Mouse (Mus musculus) bone marrow, adult 2 months (tissue): ENCODE results near the gene BC004004. TPM values are rescaled to one million over a fixed set of nuclear protein-coding genes. Genes with fewer than 3 reads are reported as not detected.
"Not testable (repeated sequence)": the region's sequence is repeated elsewhere in the genome, so short reads cannot be mapped to it uniquely, and the experiment has no call there.

Experiments
- H3K27ac ChIP-seq: fragments of 200-500 bp; 2 replicates; pipeline ENCODE4 v1.5.1; 2012; ENCODE audit warnings: low read depth, mild to moderate bottlenecking, control low read depth, inconsistent platforms, low read length; ENCODE audit not compliant: control insufficient read depth, poor library complexity, insufficient read depth
- H3K4me1 ChIP-seq: fragments of 200-500 bp; 2 replicates; pipeline ENCODE4 v1.6.1; 2011; ENCODE audit warnings: low read length; ENCODE audit not compliant: control insufficient read depth, insufficient read depth
- H3K4me3 ChIP-seq: fragments of 200-500 bp; replicated peaks from 2 replicates; pipeline ENCODE3; 2011; ENCODE audit warnings: mild to moderate bottlenecking, low read depth, low read length, control low read depth; ENCODE audit not compliant: control insufficient read depth
- CTCF ChIP-seq: fragments of 200-500 bp; IDR thresholded peaks from 2 replicates; pipeline ENCODE4 v1.5.1; 2011; ENCODE audit warnings: low read length, control low read depth; ENCODE audit not compliant: control insufficient read depth, insufficient read depth
- POLR2A ChIP-seq: fragments of 200-500 bp; IDR thresholded peaks from 2 replicates; pipeline ENCODE4 v1.6.1; 2011; ENCODE audit warnings: low read depth, mild to moderate bottlenecking, control low read depth, low read length, borderline replicate concordance; ENCODE audit not compliant: control insufficient read depth
- WGBS: fragments of 180-500 bp; shearing (Covaris S2); methylation state at CpG from one replicate; pipeline ENCODE4 v1.1.7; 2018; 5-methylcytosine and 5-hydroxymethylcytosine counted together
- polyA plus RNA-seq: library from polyadenylated mRNA; stranded (reverse); fragments of >200 nt; gene quantifications from 2 replicates; pipeline ENCODE4 v1.2.4, GENCODE M21; 2011; ENCODE audit warnings: low replicate concordance; ENCODE audit not compliant: missing spikeins, insufficient read depth, insufficient read length

The BC004004 gene
- polyA plus RNA-seq, 1 experiment, result 81.6 TPM

DNA sequence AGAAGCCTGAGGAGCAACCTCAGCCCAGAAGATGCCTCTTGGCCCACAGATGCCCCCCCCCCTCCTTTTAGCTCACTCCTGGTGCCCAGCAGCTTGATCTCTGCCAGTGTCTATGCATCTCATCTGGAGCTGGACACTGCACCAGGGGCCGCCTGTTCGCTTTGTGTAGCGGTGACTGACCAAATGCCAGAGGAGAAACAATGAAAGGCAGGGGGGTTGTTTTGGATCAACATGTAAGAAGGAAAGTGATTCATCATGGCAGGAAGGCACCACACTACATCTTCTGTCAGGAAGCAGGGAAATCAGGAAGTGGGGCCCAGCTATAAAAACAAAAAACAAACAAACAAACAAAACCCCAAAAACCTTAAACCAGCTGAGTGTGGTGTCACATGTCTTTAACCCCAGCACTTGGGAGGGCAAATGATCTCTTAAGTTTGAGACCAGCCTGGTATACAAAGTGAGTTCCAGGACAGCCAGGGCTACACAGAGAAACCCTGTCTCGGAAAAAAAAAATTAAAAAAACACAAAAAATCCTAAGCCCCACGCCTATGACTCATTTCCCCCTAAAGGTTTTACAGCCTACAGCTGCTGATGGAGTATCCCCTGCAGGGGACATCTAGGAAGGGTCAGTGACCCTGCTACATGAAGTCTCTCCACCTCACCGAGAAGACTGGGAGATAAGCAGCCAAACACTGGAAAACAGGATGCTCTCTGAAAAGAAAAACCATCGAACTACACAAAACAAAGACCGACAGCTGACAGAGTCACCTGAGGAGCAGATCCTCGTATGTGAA lies 47.3 kb downstream of the BC004004 start:
- TF ChIP-seq CTCF (no peak), POLR2A (no peak)
- Histone ChIP-seq H3K4me1 (no peaks in the 10 kb centered on the region; the same call in 1 of the 2 replicates), H3K4me3 (no peak overlapping the region), H3K27ac (peak overlapping the region; percentile 34; the same call in 1 of the 2 replicates)
- WGBS, result 57% methylated on average over 9 of the region's 9 CpGs

DNA sequence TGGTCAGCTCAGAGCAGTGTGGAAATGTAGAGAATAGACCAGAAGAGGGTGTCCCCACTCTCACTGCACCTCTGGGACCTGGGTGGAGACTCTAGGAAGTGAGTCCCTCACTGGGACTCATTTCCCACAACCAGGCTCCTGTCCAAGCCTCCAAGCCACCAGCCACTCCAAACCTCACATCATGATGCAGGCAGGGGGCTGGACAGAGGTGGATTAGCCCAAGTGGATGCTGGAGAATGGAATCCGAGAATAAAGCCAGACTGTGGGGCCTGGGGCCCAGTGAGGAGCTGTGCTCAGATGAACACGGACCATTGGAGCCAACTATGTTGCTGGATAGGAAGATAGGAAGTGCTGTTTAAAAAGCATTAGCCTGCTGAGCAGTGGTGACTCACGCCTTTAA lies 48.3 kb downstream of the BC004004 start:
- TF ChIP-seq CTCF, result no peak
- TF ChIP-seq POLR2A, result no peak

DNA sequence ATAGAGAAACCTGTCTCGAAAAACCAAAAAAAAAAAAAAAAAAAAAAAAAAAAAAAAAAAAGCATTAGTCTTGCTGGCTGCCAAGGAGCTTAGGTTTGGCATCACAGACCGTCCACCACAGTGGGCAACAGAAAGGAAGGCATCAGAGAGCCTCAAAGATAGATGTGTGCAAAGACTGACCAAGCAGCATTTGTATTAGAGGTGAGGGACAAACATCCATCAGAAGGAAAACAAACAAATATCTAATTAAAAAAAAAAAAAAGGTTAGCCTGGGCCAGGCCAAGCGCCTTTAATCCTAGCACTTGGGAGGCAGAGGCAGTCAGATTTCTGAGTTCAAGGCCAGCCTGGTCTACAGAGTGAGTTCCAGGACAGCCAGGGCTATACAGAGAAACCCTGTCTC lies 48.8 kb downstream of the BC004004 start, which contains the start of gene Pi16:
TSS of gene Pi16 (plus strand) at position 301 of the 400 bp plus-strand sequence.
- peak within 1 kb of the TSS; percentile 74 for H3K4me3 ChIP-seq
- peak within 1 kb of the TSS; percentile 34 for H3K27ac ChIP-seq
- 78% methylated on average over 3 of the region's 3 CpGs for WGBS
- H3K4me1 ChIP-seq, result not testable (repeated sequence)

More for the DNA sequence above, 48.3 kb downstream of the BC004004 start:
- Histone ChIP-seq H3K4me1 (no peaks in the 10 kb centered on the region; the same call in 1 of the 2 replicates), H3K27ac (peak overlapping the region; percentile 34), H3K4me3 (no peak overlapping the region)
- WGBS, result 78% methylated on average over 3 of the region's 3 CpGs

DNA sequence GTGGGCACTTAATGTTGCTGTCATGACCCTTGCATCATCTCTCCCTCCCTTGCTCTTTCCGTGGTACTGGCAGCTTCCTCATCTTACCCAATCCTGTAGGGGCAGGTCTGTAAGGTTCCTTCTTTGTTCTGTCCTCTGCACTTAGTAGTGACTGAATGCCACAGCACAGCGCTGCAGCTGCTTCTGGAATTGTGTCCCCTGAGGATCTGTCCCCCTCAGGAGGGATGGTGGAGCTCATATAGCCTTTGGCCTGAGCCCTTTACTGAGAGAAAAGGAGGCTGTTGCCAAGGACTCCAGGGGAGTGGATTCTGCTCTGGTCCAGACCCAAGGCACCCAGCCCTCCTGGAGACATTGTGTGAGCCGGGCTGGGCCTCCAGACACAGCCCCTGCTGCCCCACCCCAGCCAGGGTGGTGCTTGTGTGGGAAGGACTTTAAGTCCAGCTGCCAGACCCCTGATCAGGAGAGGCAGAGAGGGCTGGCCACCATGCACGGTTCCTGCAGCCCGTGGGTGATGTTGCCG lies 50.2 kb downstream of the BC004004 start:
- no peak for TF ChIP-seq POLR2A
- TF ChIP-seq CTCF, result no peak
- Histone ChIP-seq H3K4me3 (peak overlapping the region; percentile 74), H3K4me1 (no peaks in the 10 kb centered on the region; the same call in 1 of the 2 replicates), H3K27ac (peak overlapping the region; percentile 88)
- WGBS, result 22% methylated on average over 6 of the region's 6 CpGs

DNA sequence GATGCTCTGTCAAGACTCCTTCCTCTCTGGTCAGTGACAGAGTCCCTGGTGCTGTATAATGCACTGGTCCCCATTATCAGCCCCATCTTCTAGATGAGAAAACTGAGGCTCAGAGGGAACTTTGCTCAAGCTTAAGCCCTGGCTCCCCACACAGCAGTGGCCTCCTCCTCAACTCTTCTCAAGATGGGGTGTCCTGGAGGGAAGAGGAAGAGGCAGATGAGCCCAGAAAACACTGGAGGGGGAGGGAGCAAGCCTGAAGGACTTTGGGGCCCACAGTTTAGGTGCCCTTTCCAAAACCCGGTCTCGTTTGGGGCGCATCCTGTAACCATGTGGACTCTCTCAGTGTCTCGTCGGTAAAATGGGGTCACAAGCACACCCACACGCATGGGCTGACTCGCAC lies 50.9 kb downstream of the BC004004 start:
- Histone ChIP-seq H3K27ac (peak overlapping the region; percentile 88), H3K4me1 (no peaks in the 10 kb centered on the region; the same call in 1 of the 2 replicates), H3K4me3 (peak overlapping the region; percentile 74)
- 58% methylated on average over 7 of the region's 7 CpGs for WGBS
- no peak for TF ChIP-seq CTCF

DNA sequence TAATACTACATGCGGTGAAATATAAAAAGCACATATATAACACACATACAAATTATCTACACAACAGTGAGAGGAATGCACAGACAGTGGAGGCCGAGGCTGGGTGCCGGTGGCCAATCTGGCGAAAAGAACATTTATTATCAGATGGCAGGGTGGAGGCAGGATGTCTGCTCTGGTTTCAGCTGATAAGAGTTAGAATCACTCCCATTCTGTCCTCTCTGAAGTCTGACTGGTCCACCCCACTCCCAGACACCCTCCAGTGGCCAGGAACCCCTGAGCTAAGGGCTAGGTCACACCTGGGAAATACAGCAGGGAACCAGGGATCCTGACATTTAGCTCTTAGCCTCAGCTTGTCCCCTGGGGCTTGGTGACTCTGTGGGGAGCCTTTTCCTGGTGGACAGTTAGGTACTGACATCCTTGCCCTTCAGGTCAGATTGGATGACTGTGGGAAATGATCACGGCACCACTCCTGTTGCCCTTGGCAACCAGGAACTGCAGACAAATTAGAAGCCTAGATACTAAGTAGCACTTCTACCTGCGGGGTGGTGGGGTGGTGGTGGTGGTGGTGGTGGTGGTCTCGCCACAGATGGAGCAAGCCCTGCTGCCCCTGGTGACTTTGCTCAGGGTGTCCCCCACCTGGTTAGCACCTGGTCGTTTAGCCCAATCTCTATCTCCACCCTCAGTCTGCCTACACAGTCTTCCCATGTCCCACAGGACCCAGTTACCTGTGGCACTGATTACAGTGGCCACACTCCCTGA lies 51.5 kb downstream of the BC004004 start:
- Histone ChIP-seq H3K4me3 (peak overlapping the region; percentile 74), H3K4me1 (no peaks in the 10 kb centered on the region; the same call in 1 of the 2 replicates), H3K27ac (peak overlapping the region; percentile 88; the same call in 1 of the 2 replicates)
- WGBS, result 51% methylated on average over 8 of the region's 8 CpGs
- TF ChIP-seq CTCF (no peak), POLR2A (no peak)

DNA sequence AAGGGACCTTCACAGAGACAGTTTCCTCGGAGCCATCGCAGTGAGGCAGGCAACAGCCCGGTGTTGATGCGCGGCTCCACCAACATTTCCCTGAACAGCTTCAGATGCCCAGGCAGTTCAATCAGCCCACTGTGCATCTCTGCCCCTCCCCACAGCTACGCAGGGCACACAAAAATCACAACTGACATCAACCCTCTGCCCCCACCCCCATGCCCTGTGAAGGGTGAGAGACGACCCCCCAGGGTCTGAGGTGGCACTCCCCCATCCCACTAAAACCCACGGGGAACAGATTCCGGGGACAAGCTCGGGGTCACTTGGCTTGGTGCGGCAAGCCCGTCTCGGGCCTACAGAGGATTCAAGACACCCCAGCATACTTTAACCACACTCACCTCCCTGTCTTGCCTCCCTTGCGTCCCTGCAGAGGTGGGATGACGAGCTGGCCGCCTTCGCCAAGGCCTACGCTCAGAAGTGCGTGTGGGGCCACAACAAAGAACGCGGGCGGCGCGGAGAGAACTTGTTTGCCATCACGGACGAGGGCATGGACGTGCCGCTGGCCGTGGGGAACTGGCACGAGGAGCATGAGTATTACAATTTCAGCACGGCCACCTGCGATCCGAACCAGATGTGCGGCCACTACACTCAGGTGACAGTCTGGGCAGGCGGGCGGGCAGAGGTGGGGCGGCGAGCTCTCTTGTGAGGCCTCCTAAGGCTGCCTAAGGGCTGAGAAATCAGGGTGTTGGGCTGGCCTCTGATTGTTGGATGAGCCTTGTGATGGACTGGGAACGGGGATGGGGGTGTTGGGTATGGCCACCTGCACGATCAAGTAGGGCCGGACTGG lies 53.4 kb downstream of the BC004004 start:
- TF ChIP-seq POLR2A (no peak), CTCF (no peak)
- WGBS, result 87% methylated on average over 41 of the region's 41 CpGs
- no peak overlapping the region for H3K4me3 ChIP-seq
- no peaks in the 10 kb centered on the region; the same call in 1 of the 2 replicates for H3K4me1 ChIP-seq
- no peak overlapping the region for H3K27ac ChIP-seq
